Mouse (Mus musculus) midbrain, embryonic 10.5 days (tissue): ENCODE data around the gene Myadm. TPM values are rescaled to one million over a fixed set of nuclear protein-coding genes. Genes with fewer than 3 reads are reported as not detected.
A peak's percentile ranks its signal among the peaks of the same experiment; 100 is the strongest.

Source experiments
- DNase-seq: peaks from one replicate; pipeline ENCODE4 v3.0.0-alpha.2; 2017; ENCODE audit warnings: low spot score
- H3K27ac ChIP-seq: fragments of 300-500 bp; sonication (generic); replicated peaks from 2 replicates; pipeline ENCODE4 v1.5.1; 2016; ENCODE audit warnings: mild to moderate bottlenecking
- H3K27me3 ChIP-seq: fragments of 300-500 bp; sonication (generic); 2 replicates; pipeline ENCODE4 v1.6.1; 2016; ENCODE audit warnings: low read depth, mild to moderate bottlenecking; ENCODE audit not compliant: poor library complexity, severe bottlenecking
- H3K36me3 ChIP-seq: fragments of 300-500 bp; sonication (generic); 2 replicates; pipeline ENCODE4 v1.6.1; 2016; ENCODE audit warnings: mild to moderate bottlenecking, moderate library complexity
- H3K4me1 ChIP-seq: fragments of 300-500 bp; sonication (generic); 2 replicates; pipeline ENCODE4 v1.6.1; 2016
- H3K4me3 ChIP-seq: fragments of 300-500 bp; sonication (generic); 2 replicates; pipeline ENCODE4 v1.5.1; 2016; ENCODE audit warnings: mild to moderate bottlenecking, moderate library complexity
- H3K9me3 ChIP-seq: fragments of 300-500 bp; sonication (generic); replicated peaks from 2 replicates; pipeline ENCODE4 v1.6.1; 2016; ENCODE audit warnings: mild to moderate bottlenecking
- WGBS: fragments of 180-500 bp; shearing (Covaris S2); methylation state at CpG from one replicate; pipeline ENCODE4 v1.1.7; 2016; 5-methylcytosine and 5-hydroxymethylcytosine counted together
- polyA plus RNA-seq: library from polyadenylated mRNA; unstranded; fragments of >200 nt; fragmentation: Nextera tagmentation; extraction: Ambion mirVana; gene quantifications from 2 replicates; pipeline ENCODE4 v1.2.1, GENCODE M21; 2016

Myadm gene
- polyA plus RNA-seq, 1 experiment from 2014 or later = 29.6 TPM

DNA sequence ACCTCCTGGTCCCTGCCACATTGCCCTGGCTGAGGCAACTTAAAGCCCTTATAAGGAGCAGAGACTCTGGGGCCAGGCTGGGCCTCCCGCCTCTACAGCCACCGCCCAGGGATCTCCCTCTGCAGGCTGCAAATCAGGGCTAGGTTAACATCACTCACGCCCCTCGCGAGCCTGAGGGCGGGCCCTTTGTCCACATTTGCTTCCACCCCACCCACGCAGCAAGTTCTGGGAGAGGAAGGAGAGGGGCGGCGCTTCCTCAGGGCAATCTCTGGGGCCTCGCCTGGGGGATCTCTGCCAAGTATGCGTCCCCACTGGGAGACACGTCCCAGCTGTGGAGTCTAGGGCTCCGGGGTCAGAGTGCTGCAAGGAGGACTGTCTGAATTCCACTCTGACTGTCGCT is 3.9 kb downstream of the Myadm start:
- Histone ChIP-seq H3K27me3 (no peaks in the 10 kb centered on the region; the same call in 1 of the 2 replicates), H3K36me3 (peaks cover 28% of the 10 kb centered on the region), H3K27ac (peak overlapping the region; percentile 73), H3K4me1 (peaks cover 43% of the 10 kb centered on the region), H3K4me3 (peak overlapping the region; percentile 41), H3K9me3 (no peaks in the 10 kb centered on the region)
- 7% methylated on average over 14 of the region's 14 CpGs for WGBS
- DNase-seq = peak; percentile 66

DNA sequence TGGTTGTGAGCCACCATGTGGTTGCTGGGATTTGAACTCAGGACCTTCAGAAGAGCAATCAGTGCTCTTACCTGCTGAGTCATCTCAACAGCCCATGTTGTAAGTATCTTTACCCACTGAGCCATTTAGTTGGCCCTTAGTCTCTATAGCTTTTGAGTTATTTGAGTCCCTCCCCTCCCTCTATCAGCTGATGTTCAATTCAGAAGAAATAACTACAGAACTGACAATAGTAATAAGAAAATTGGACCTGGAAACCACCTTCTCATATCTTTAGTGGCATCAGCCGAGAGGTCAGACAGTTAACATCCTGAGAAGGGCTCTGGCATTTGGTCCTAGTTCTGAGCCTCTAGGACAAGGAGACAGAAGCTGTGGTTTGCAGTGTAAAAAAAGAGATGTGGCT is 5.9 kb downstream of the Myadm start:
- peaks cover 35% of the 10 kb centered on the region for H3K36me3 ChIP-seq
- H3K27me3 ChIP-seq = peaks cover 2% of the 10 kb centered on the region; the same call in 1 of the 2 replicates
- no peak overlapping the region for H3K4me3 ChIP-seq
- H3K27ac ChIP-seq = no peak overlapping the region
- peaks cover 31% of the 10 kb centered on the region for H3K4me1 ChIP-seq
- 100% methylated on average over 1 of the region's 1 CpGs for WGBS
- no peak for DNase-seq
- H3K9me3 ChIP-seq = no peaks in the 10 kb centered on the region; the same call in 1 of the 2 replicates

DNA sequence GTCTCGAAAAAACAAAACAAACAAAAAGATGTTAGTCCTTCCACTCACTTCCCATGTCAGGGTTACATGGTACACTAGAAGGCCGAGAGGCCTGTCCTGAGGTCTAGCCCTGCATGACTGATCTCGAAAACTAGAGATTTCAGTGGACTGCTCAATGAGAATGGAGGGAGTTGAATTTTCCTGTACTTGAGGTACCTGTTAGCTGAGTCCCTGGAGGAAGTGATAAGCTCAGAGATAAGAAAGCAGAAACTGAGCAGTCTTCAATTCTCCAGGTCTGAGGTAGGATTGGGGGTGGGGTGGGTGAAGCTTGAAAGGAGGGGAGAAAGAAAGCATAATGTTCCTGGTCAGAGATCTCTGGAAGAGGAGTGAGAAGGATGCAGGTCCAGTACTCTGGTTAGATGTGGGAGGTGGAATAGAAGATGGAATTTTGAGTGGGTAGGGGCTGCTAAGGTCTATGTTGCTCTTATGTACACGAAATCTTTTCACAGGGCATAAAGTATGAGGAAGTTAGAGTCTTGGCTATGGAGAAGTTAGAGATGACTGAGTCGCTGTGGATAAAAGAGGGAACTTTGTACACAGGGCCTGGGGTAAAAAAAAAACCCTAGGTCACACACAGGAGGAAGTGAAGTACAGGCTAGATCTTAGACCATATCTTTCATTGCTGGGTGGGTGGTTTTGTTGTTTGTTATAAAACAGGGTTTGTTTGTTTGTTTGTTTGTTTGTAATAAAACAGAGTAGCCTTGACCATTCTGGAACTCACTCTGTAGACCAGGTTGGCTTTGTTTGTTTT is 6.6 kb downstream of the Myadm start:
- peaks cover 9% of the 10 kb centered on the region for H3K27me3 ChIP-seq
- H3K4me3 ChIP-seq = no peak overlapping the region
- WGBS = 87% methylated on average over 5 of the region's 5 CpGs
- no peaks in the 10 kb centered on the region; the same call in 1 of the 2 replicates for H3K9me3 ChIP-seq
- peaks cover 24% of the 10 kb centered on the region for H3K4me1 ChIP-seq
- H3K36me3 ChIP-seq = peaks cover 35% of the 10 kb centered on the region
- H3K27ac ChIP-seq = no peak overlapping the region
- no peak for DNase-seq

DNA sequence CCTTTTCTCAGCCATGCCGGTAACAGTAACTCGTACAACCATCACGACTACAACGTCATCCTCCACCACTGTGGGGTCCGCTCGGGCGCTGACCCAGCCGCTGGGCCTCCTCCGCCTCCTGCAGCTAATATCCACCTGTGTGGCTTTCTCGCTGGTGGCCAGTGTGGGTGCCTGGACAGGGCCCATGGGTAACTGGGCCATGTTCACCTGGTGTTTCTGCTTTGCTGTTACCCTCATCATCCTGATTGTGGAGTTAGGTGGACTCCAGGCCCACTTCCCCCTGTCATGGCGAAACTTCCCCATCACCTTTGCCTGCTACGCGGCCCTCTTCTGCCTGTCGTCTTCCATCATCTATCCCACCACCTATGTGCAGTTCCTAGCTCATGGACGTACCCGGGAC is 7.8 kb downstream of the Myadm start:
- WGBS = 93% methylated on average over 16 of the region's 16 CpGs
- peaks cover 14% of the 10 kb centered on the region for H3K4me1 ChIP-seq
- DNase-seq = no peak
- H3K27ac ChIP-seq = no peak overlapping the region
- no peak overlapping the region for H3K4me3 ChIP-seq
- no peaks in the 10 kb centered on the region; the same call in 1 of the 2 replicates for H3K9me3 ChIP-seq
- peaks cover 21% of the 10 kb centered on the region for H3K27me3 ChIP-seq
- peaks cover 35% of the 10 kb centered on the region for H3K36me3 ChIP-seq

DNA sequence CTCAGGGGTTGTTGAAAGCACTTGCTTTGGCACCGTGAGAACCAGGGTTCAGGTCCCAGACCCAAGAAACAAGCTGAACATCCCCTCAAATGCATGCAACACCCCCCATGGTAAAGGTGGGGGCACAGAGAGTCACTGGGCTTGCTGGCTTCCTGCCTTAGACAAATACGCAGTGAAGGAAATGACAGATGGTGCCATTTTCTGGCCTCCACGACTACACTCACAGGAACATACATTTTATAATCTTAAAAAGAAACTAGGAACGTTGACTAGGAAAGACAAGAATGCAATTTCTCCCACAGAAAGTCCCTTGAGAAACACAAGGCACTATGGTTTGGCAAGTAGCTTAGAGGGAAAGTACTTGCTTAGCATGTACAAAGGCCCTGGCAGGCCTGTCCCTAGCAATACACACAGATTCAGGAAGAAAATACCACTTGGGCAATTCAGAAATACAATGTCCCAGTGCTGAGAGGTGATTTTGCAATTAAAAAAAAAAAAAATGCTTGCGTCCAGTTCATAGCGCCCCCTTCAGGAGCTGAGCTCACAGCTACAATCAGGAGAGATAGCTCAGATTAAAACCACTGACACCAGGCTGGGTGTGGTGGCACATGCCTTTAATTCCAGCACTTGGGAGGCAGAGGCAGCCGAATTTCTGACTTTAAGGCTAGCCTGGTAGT is 11.2 kb downstream of the Myadm start:
- Histone ChIP-seq H3K27me3 (peaks cover 55% of the 10 kb centered on the region), H3K4me3 (no peak overlapping the region), H3K27ac (no peak overlapping the region), H3K4me1 (peaks cover 34% of the 10 kb centered on the region), H3K36me3 (peaks cover 24% of the 10 kb centered on the region), H3K9me3 (no peaks in the 10 kb centered on the region; the same call in 1 of the 2 replicates)
- DNase-seq = no peak
- WGBS = 55% methylated on average over 7 of the region's 7 CpGs

DNA sequence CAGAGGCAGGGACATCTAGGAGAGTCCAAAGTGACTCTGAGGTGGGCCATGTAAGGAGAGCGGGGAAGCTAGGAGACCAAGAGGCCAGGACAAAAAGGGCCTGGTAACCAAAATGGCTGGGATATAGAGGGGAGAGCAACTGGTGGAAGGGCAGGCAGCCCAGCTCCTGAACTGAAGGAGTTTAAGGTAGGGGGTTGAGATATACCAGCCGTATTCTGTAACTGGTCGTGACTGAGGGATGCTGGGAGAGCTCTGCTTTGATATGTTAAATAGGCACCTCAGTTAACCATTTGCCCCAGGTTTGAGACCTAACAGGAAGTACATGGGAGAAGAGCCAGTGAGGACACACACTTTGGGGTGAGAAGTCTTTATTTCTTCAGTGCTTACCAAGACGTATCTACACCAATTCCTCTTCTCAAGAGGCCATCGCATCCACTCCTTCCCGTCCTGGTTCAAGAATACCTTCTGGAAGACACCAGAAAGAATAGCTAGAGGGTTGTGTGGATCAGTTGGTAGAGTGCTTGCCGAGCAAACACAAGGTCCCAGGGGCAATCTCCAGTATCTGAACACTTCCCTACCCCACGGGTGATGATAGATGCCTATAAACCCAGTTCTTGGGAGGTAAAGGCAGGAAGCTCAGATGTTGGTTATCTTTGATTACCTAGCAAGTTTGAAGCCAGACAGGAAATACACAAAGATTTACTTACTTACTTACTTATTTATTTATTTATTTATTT is 12.2 kb downstream of the Myadm start:
- 79% methylated on average over 8 of the region's 8 CpGs for WGBS
- Histone ChIP-seq H3K4me3 (no peak overlapping the region), H3K36me3 (peaks cover 22% of the 10 kb centered on the region), H3K9me3 (no peaks in the 10 kb centered on the region; the same call in 1 of the 2 replicates), H3K4me1 (peaks cover 43% of the 10 kb centered on the region), H3K27ac (no peak overlapping the region), H3K27me3 (peaks cover 64% of the 10 kb centered on the region)
- no peak for DNase-seq

DNA sequence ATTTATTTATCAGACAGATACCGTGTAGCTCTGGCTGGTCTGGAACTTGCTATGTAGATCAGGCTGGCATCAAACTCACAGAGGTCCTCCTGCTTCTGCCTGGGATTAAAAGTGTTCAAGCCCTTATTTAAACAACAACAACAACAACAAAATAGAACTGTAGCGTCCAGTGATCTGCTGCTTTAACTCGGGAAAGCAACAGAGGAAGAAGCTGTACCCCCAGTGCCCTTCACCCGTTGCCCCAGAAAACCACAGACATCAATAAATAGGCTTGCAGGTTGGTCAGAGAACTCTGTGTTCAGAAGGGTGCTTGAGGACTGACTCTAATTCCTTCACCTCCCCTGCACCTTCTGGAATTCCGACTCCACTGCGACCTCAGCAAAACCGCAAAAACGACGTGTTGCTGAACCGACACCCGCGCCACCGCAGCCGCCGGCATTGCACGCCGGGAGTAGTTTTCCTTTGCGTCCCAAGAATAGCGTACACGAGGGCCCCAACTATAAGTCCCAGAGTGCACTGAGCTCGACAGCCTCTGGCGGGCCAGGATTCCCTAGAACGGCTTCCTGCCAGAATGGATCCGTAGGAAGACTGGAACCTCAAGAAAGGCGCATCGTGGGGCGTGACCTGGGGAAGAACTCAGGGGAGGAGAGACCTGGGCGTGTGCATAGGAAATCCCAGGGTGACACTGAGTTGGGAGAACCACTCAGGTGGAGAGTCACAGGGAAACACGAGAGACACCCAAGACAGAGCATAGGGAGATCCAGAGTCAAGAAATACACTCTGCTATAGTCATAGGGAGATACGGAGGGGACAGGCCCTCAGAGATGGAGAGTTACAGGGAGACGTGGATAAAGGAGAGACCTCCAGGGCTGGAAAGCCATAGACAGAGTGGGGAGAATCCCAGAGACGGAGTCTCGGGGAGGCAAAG is 13.0 kb downstream of the Myadm start:
- H3K27ac ChIP-seq = peak overlapping the region; percentile 42; the same call in 1 of the 2 replicates
- H3K4me1 ChIP-seq = peaks cover 43% of the 10 kb centered on the region
- peaks cover 16% of the 10 kb centered on the region for H3K36me3 ChIP-seq
- 8% methylated on average over 33 of the region's 33 CpGs for WGBS
- H3K27me3 ChIP-seq = peaks cover 69% of the 10 kb centered on the region
- peak overlapping the region; percentile 61 for H3K4me3 ChIP-seq
- peak; percentile 45 for DNase-seq
- H3K9me3 ChIP-seq = no peaks in the 10 kb centered on the region; the same call in 1 of the 2 replicates

DNA sequence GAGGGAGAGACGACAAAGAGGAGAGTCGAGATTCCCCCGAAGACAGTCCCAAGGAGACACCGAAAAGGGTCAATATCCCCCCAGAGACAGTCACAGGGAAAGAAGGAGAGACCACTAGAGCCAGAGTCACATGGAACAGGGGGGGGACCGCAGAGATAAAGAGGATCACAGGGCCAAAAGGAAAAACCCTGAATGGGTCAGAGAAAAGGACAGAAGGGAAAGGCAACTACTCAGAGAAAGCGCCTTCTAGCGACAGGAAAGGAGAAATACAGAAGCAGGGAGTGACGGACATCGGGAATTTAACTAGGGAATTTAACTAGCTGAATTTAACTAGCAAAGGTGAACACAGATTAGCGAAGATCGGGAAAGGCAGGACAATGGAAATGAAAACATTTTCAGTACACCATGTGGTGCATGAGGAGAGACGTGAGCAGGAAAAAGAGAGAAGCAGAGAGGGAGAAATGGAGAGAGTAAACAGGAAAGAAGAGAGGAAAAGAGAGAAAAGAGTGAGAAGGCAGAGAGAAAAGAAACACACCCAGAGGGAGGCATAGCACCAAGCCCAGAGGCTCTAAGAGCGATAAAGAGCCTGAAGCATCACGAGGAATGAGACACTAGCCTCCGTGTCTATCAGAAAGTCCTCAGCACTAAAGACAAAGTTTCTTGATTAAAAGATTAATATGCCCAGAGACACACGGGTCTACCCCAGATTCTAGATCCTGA is 13.8 kb downstream of the Myadm start:
- peaks cover 8% of the 10 kb centered on the region for H3K36me3 ChIP-seq
- peak; percentile 41 for DNase-seq
- WGBS = under 1% methylated on average over 16 of the region's 16 CpGs
- peaks cover 43% of the 10 kb centered on the region for H3K4me1 ChIP-seq
- H3K27ac ChIP-seq = peak overlapping the region; percentile 42; the same call in 1 of the 2 replicates
- peak overlapping the region; percentile 61 for H3K4me3 ChIP-seq
- peaks cover 69% of the 10 kb centered on the region for H3K27me3 ChIP-seq
- H3K9me3 ChIP-seq = no peaks in the 10 kb centered on the region; the same call in 1 of the 2 replicates

DNA sequence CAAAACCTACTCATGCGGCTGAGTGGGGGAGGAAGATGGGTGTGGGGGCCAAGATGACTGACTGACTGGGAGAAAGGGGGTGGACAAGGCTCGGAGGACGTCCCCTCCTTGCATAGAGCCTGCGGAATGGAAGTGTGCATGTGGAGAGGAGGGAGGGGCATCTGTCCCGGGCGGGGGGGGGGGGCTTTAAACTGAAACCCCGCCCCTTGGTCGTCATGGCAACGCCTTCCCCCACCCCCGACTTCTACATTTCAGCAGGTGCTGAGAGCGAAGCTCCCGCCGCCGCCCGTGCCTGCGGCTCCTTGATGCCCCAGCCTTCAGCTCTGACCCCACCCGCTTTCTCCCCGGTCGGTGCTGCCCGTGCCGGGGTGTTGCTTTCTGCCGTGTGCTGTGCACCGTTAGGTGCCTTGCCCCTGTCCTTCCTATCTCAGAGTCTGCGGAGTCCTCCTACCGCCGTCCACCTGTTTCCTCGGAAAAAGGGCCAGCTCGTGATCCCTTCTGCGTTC is 14.4 kb downstream of the Myadm start:
- peak overlapping the region; percentile 61 for H3K4me3 ChIP-seq
- peaks cover 3% of the 10 kb centered on the region; the same call in 1 of the 2 replicates for H3K36me3 ChIP-seq
- peaks cover 43% of the 10 kb centered on the region for H3K4me1 ChIP-seq
- under 1% methylated on average over 20 of the region's 29 CpGs for WGBS
- H3K9me3 ChIP-seq = no peaks in the 10 kb centered on the region; the same call in 1 of the 2 replicates
- H3K27ac ChIP-seq = peak overlapping the region; percentile 75
- H3K27me3 ChIP-seq = peaks cover 69% of the 10 kb centered on the region
- DNase-seq = peak; percentile 73

DNA sequence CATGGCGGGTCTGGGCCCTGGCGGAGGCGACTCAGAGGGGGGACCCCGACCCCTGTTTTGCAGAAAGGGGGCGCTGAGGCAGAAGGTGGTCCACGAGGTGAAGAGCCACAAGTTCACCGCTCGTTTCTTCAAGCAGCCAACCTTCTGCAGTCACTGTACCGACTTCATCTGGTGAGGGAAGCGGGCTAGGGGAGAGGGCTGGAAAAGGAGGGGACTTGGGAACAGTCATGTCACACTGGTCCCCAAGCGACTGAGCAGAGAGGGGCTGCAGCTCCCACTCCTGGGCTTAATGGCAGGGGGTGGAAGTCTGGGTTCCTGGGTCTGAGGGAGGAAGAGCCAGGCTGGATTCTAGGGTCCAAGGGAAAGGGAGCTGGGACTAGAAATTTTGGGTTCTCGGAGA is 14.9 kb downstream of the Myadm start:
- H3K4me1 ChIP-seq = peaks cover 43% of the 10 kb centered on the region
- H3K4me3 ChIP-seq = peak overlapping the region; percentile 61
- no peak for DNase-seq
- H3K36me3 ChIP-seq = no peaks in the 10 kb centered on the region
- WGBS = 2% methylated on average over 12 of the region's 12 CpGs
- H3K27ac ChIP-seq = peak overlapping the region; percentile 75
- H3K9me3 ChIP-seq = no peaks in the 10 kb centered on the region; the same call in 1 of the 2 replicates
- H3K27me3 ChIP-seq = peaks cover 69% of the 10 kb centered on the region

DNA sequence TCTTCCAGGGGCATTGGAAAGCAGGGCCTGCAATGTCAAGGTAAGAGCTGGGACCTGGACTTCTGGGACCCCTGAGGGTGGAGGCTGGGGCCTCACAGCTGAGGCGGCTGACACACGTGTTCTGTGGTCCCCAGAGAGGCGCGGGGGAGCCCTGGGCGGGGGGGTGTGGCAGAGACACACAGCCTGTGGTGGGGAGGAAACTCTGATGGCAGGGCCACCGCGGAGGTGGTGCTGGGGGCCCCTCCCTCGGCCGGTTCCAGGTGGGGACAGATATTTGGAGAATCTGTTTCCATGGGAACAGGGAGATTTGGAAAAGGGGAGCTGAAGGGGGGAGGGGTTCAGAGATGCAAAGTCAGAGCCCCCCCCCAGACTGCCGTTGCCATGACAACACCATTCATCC is 15.4 kb downstream of the Myadm start:
- H3K27ac ChIP-seq = 0 out of 2 replicates have a peak overlapping the region, but pooled peaks have one; percentile 33
- no peaks in the 10 kb centered on the region for H3K36me3 ChIP-seq
- 5% methylated on average over 10 of the region's 10 CpGs for WGBS
- H3K9me3 ChIP-seq = no peaks in the 10 kb centered on the region; the same call in 1 of the 2 replicates
- H3K4me3 ChIP-seq = peak overlapping the region; percentile 61
- peaks cover 69% of the 10 kb centered on the region for H3K27me3 ChIP-seq
- peaks cover 43% of the 10 kb centered on the region for H3K4me1 ChIP-seq
- peak; percentile 44 for DNase-seq
